Mouse (Mus musculus) liver, postnatal 0 days (tissue): ENCODE measurements around the gene Lef1. TPM values are rescaled to one million over a fixed set of nuclear protein-coding genes. Genes with fewer than 3 reads are reported as not detected.

Experiments used
- ATAC-seq: fragments of 200-750 bp; cut with Nextera tagmentation; 2 replicates; pipeline ENCODE4 v1.8.0; 2017; ENCODE audit warnings: mild to moderate bottlenecking, moderate library complexity
- DNase-seq: peaks from one replicate; pipeline ENCODE4 v3.0.0-alpha.2; 2016
- H3K27ac ChIP-seq: fragments of 300-500 bp; sonication (generic); 2 replicates; pipeline ENCODE4 v1.5.1; 2014; ENCODE audit warnings: antibody characterized with exemption, moderate library complexity, mild to moderate bottlenecking, low read depth
- H3K27me3 ChIP-seq: fragments of 300-500 bp; sonication (generic); 2 replicates; pipeline ENCODE4 v1.6.1; 2014; ENCODE audit warnings: low read length, control low read depth, mixed read lengths; ENCODE audit not compliant: insufficient read depth
- H3K36me3 ChIP-seq: fragments of 300-500 bp; sonication (generic); replicated peaks from 2 replicates; pipeline ENCODE4 v1.6.1; 2014; ENCODE audit warnings: mild to moderate bottlenecking, control low read depth, low read length, moderate library complexity, mixed read lengths; ENCODE audit not compliant: insufficient read depth
- H3K4me1 ChIP-seq: fragments of 300-500 bp; sonication (generic); 2 replicates; pipeline ENCODE4 v1.6.1; 2014; ENCODE audit warnings: antibody characterized with exemption, mild to moderate bottlenecking, control low read depth; ENCODE audit not compliant: insufficient read depth
- H3K4me2 ChIP-seq: fragments of 300-500 bp; sonication (generic); 2 replicates; pipeline ENCODE4 v1.6.1; 2014; ENCODE audit warnings: low read depth, mild to moderate bottlenecking, low read length, moderate library complexity, mixed read lengths
- H3K4me3 ChIP-seq: fragments of 300-500 bp; sonication (generic); 2 replicates; pipeline ENCODE4 v1.5.1; 2014; ENCODE audit warnings: low read depth, low read length
- H3K9ac ChIP-seq: fragments of 300-500 bp; sonication (generic); replicated peaks from 2 replicates; pipeline ENCODE4 v1.6.1; 2014; ENCODE audit warnings: mild to moderate bottlenecking, moderate library complexity
- H3K9me3 ChIP-seq: fragments of 300-500 bp; sonication (generic); 2 replicates; pipeline ENCODE4 v1.6.1; 2016; ENCODE audit warnings: mild to moderate bottlenecking, control low read depth, low read length, mixed read lengths
- CTCF ChIP-seq: sonication (generic); IDR thresholded peaks from 2 replicates; pipeline ENCODE4 v1.5.1; 2016; ENCODE audit warnings: antibody characterized with exemption, low read depth
- EP300 ChIP-seq: IDR thresholded peaks from 2 replicates; pipeline ENCODE4 v1.6.1; 2016; ENCODE audit warnings: antibody characterized with exemption, low read depth, mild to moderate bottlenecking
- WGBS: fragments of 180-500 bp; shearing (Covaris S2); extraction: QIAGEN DNeasy Blood & Tissue Kit; methylation state at CpG from one replicate; pipeline ENCODE4 v1.1.7; 2014; ENCODE audit not compliant: insufficient replicate concordance; 5-methylcytosine and 5-hydroxymethylcytosine counted together
- polyA plus RNA-seq: library from polyadenylated mRNA; unstranded; fragments of >200 nt; fragmentation: Nextera tagmentation; extraction: Ambion mirVana; gene quantifications from 2 replicates; pipeline ENCODE4 v1.2.1, GENCODE M21; 2015

Lef1 gene
- polyA plus RNA-seq, 1 experiment from 2014 or later: 2.2 TPM

- 79% methylated on average over 9 of the region's 9 CpGs for whole genome bisulfite sequencing
- no peak overlapping the region for H3K27ac ChIP-seq
These were observed 25.2 kb downstream of the Lef1 start for GRCm38 (mm10) chr3:131135434-131135833.

GRCm38 (mm10) chr3:131136455-131136854 lies 26.2 kb downstream of the Lef1 start:
- H3K4me3 ChIP-seq: no peak overlapping the region
- ATAC-seq (no peak), DNase-seq (no peak)
- H3K9me3 ChIP-seq: no peaks in the 10 kb centered on the region
- no peak overlapping the region for H3K27ac ChIP-seq
- H3K4me1 ChIP-seq: no peaks in the 10 kb centered on the region
- no peak for TF ChIP-seq CTCF
- no peak overlapping the region for H3K4me2 ChIP-seq
- no peak overlapping the region for H3K9ac ChIP-seq
- 35% methylated on average over 8 of the region's 8 CpGs for WGBS
- no peaks in the 10 kb centered on the region for H3K27me3 ChIP-seq
- no peaks in the 10 kb centered on the region for H3K36me3 ChIP-seq

More at GRCm38 (mm10) chr3:131135434-131135833, 25.2 kb downstream of the Lef1 start:
- no peak overlapping the region for H3K4me3 ChIP-seq
- DNase-seq (no peak), ATAC-seq (no peak)
- no peak overlapping the region for H3K9ac ChIP-seq
- TF ChIP-seq CTCF (no peak), EP300 (no peak)
- H3K4me1 ChIP-seq: no peaks in the 10 kb centered on the region
- H3K27me3 ChIP-seq: no peaks in the 10 kb centered on the region
- H3K36me3 ChIP-seq: no peaks in the 10 kb centered on the region
- H3K4me2 ChIP-seq: no peak overlapping the region
- no peaks in the 10 kb centered on the region for H3K9me3 ChIP-seq

- no peaks in the 10 kb centered on the region for H3K36me3 ChIP-seq
- H3K9me3 ChIP-seq: no peaks in the 10 kb centered on the region
- H3K27me3 ChIP-seq: no peaks in the 10 kb centered on the region
- no peak overlapping the region for H3K9ac ChIP-seq
- H3K4me2 ChIP-seq: no peak overlapping the region
- H3K4me3 ChIP-seq: no peak overlapping the region
- ATAC-seq: no peak
- WGBS: 77% methylated on average over 18 of the region's 18 CpGs
- H3K27ac ChIP-seq: no peak overlapping the region
- no peak for TF ChIP-seq CTCF
- TF ChIP-seq EP300: no peak
- DNase-seq: no peak
- no peaks in the 10 kb centered on the region for H3K4me1 ChIP-seq
These were observed 27.0 kb downstream of the Lef1 start for GRCm38 (mm10) chr3:131137119-131137781.

GRCm38 (mm10) chr3:131138224-131138623 lies 28.0 kb downstream of the Lef1 start:
- 70% methylated on average over 9 of the region's 9 CpGs for WGBS

GRCm38 (mm10) chr3:131138797-131139196 lies 28.5 kb downstream of the Lef1 start:
- 76% methylated on average over 8 of the region's 8 CpGs for WGBS
- no peaks in the 10 kb centered on the region for H3K9me3 ChIP-seq
- ATAC-seq (no peak), DNase-seq (no peak)
- no peak overlapping the region for H3K4me3 ChIP-seq
- TF ChIP-seq EP300: no peak
- TF ChIP-seq CTCF: no peak
- H3K27me3 ChIP-seq: no peaks in the 10 kb centered on the region
- H3K4me2 ChIP-seq: no peak overlapping the region
- no peaks in the 10 kb centered on the region for H3K4me1 ChIP-seq
- no peak overlapping the region for H3K9ac ChIP-seq
- no peaks in the 10 kb centered on the region for H3K36me3 ChIP-seq
- H3K27ac ChIP-seq: no peak overlapping the region

More at GRCm38 (mm10) chr3:131138224-131138623, 28.0 kb downstream of the Lef1 start:
- Histone ChIP-seq H3K9ac (no peak overlapping the region), H3K27ac (no peak overlapping the region), H3K4me3 (no peak overlapping the region), H3K27me3 (no peaks in the 10 kb centered on the region), H3K4me2 (no peak overlapping the region), H3K4me1 (no peaks in the 10 kb centered on the region), H3K36me3 (no peaks in the 10 kb centered on the region), H3K9me3 (no peaks in the 10 kb centered on the region)
- TF ChIP-seq CTCF (no peak), EP300 (no peak)
- DNase-seq: no peak
- ATAC-seq: no peak

GRCm38 (mm10) chr3:131139345-131140090 lies 29.2 kb downstream of the Lef1 start:
- ATAC-seq (no peak), DNase-seq (no peak)
- Histone ChIP-seq H3K36me3 (no peaks in the 10 kb centered on the region), H3K4me1 (no peaks in the 10 kb centered on the region), H3K9me3 (no peaks in the 10 kb centered on the region), H3K4me3 (no peak overlapping the region), H3K4me2 (no peak overlapping the region), H3K9ac (no peak overlapping the region), H3K27me3 (no peaks in the 10 kb centered on the region), H3K27ac (no peak overlapping the region)
- 27% methylated on average over 14 of the region's 14 CpGs for WGBS
- no peak for TF ChIP-seq CTCF
- TF ChIP-seq EP300: no peak
